Mouse (Mus musculus) forebrain, embryonic 15.5 days (tissue): ENCODE results near the gene Cspg4. TPM values are rescaled to one million over a fixed set of nuclear protein-coding genes. Genes with fewer than 3 reads are reported as not detected.

Experiments used
- ATAC-seq: fragments of 200-750 bp; cut with Nextera tagmentation; replicated peaks from 2 replicates; pipeline ENCODE4 v1.8.0; 2017; ENCODE audit warnings: mild to moderate bottlenecking, moderate TSS enrichment, moderate library complexity
- H3K27ac ChIP-seq: fragments of 300-500 bp; sonication (generic); replicated peaks from 2 replicates; pipeline ENCODE4 v1.5.1; 2015; ENCODE audit warnings: mild to moderate bottlenecking, inconsistent platforms
- H3K27me3 ChIP-seq: fragments of 300-500 bp; sonication (generic); 2 replicates; pipeline ENCODE4 v1.6.1; 2015; ENCODE audit warnings: inconsistent platforms
- H3K36me3 ChIP-seq: fragments of 300-500 bp; sonication (generic); 2 replicates; pipeline ENCODE4 v1.6.1; 2015; ENCODE audit warnings: mild to moderate bottlenecking, inconsistent platforms
- H3K4me1 ChIP-seq: fragments of 300-500 bp; sonication (generic); 2 replicates; pipeline ENCODE4 v1.6.1; 2015; ENCODE audit warnings: inconsistent platforms
- H3K4me2 ChIP-seq: fragments of 300-500 bp; sonication (generic); replicated peaks from 2 replicates; pipeline ENCODE4 v1.6.1; 2015; ENCODE audit warnings: mild to moderate bottlenecking, inconsistent platforms
- H3K4me3 ChIP-seq: fragments of 300-500 bp; sonication (generic); 2 replicates; pipeline ENCODE4 v1.5.1; 2015; ENCODE audit warnings: mild to moderate bottlenecking, inconsistent platforms
- H3K9ac ChIP-seq: fragments of 300-500 bp; sonication (generic); replicated peaks from 2 replicates; pipeline ENCODE4 v1.6.1; 2015; ENCODE audit warnings: mild to moderate bottlenecking, inconsistent platforms
- H3K9me3 ChIP-seq: fragments of 300-500 bp; sonication (generic); 2 replicates; pipeline ENCODE4 v1.6.1; 2016; ENCODE audit warnings: inconsistent platforms
- WGBS: fragments of 180-500 bp; shearing (Covaris S2); methylation state at CpG from one replicate; pipeline ENCODE4 v1.1.7; 2015; ENCODE audit warnings: mixed read lengths; 5-methylcytosine and 5-hydroxymethylcytosine counted together
- polyA plus RNA-seq: library from polyadenylated mRNA; unstranded; fragments of >200 nt; fragmentation: Nextera tagmentation; extraction: Ambion mirVana; gene quantifications from 2 replicates; pipeline ENCODE4 v1.2.1, GENCODE M21; 2015

Cspg4 gene
- polyA plus RNA-seq, 1 experiment from 2014 or later: 5.1 TPM

- no peaks in the 10 kb centered on the region for H3K9me3 ChIP-seq
- H3K36me3 ChIP-seq: no peaks in the 10 kb centered on the region
- H3K27ac ChIP-seq: no peak overlapping the region
- no peak overlapping the region for H3K9ac ChIP-seq
- ATAC-seq: no peak
- H3K4me2 ChIP-seq: no peak overlapping the region
- 35% methylated on average over 7 of the region's 7 CpGs for WGBS
- H3K4me1 ChIP-seq: peaks cover 25% of the 10 kb centered on the region
- H3K27me3 ChIP-seq: no peaks in the 10 kb centered on the region
- no peak overlapping the region for H3K4me3 ChIP-seq
Observed at GRCm38 (mm10) chr9:56843679-56844188, 21.1 kb upstream of the Cspg4 start.

- ATAC-seq: no peak
- H3K27ac ChIP-seq: no peak overlapping the region
Observed at GRCm38 (mm10) chr9:56844644-56845043, 20.2 kb upstream of the Cspg4 start.

GRCm38 (mm10) chr9:56847523-56847922, 17.3 kb upstream of the Cspg4 start:
- H3K9me3 ChIP-seq: no peaks in the 10 kb centered on the region
- no peak overlapping the region for H3K4me3 ChIP-seq
- no peak overlapping the region for H3K9ac ChIP-seq
- no peaks in the 10 kb centered on the region for H3K36me3 ChIP-seq
- peaks cover 14% of the 10 kb centered on the region for H3K4me1 ChIP-seq
- H3K27me3 ChIP-seq: no peaks in the 10 kb centered on the region
- no peak overlapping the region for H3K4me2 ChIP-seq
- WGBS: 13% methylated on average over 3 of the region's 3 CpGs
- peak; percentile 52 for ATAC-seq
- H3K27ac ChIP-seq: no peak overlapping the region

More at GRCm38 (mm10) chr9:56844644-56845043, 20.2 kb upstream of the Cspg4 start:
- 64% methylated on average over 8 of the region's 8 CpGs for WGBS
- H3K27me3 ChIP-seq: no peaks in the 10 kb centered on the region
- no peak overlapping the region for H3K4me3 ChIP-seq
- no peak overlapping the region for H3K4me2 ChIP-seq
- H3K9me3 ChIP-seq: no peaks in the 10 kb centered on the region
- no peaks in the 10 kb centered on the region for H3K36me3 ChIP-seq
- no peak overlapping the region for H3K9ac ChIP-seq
- H3K4me1 ChIP-seq: peaks cover 25% of the 10 kb centered on the region

GRCm38 (mm10) chr9:56850128-56850904, 14.5 kb upstream of the Cspg4 start:
- Histone ChIP-seq H3K27ac (no peak overlapping the region), H3K4me1 (peaks cover 4% of the 10 kb centered on the region; the same call in 1 of the 2 replicates)

GRCm38 (mm10) chr9:56850905-56851252, 14.0 kb upstream of the Cspg4 start:
- Histone ChIP-seq H3K9ac (no peak overlapping the region), H3K4me3 (no peak overlapping the region), H3K9me3 (no peaks in the 10 kb centered on the region), H3K27ac (no peak overlapping the region), H3K4me1 (peaks cover 4% of the 10 kb centered on the region; the same call in 1 of the 2 replicates), H3K36me3 (no peaks in the 10 kb centered on the region), H3K4me2 (no peak overlapping the region), H3K27me3 (no peaks in the 10 kb centered on the region)
- no peak for ATAC-seq
- 87% methylated on average over 4 of the region's 4 CpGs for WGBS

More at GRCm38 (mm10) chr9:56850128-56850904, 14.5 kb upstream of the Cspg4 start:
- Histone ChIP-seq H3K36me3 (no peaks in the 10 kb centered on the region), H3K9ac (no peak overlapping the region), H3K27me3 (no peaks in the 10 kb centered on the region), H3K9me3 (no peaks in the 10 kb centered on the region), H3K4me3 (no peak overlapping the region), H3K4me2 (no peak overlapping the region)
- no peak for ATAC-seq
- WGBS: 79% methylated on average over 14 of the region's 14 CpGs

GRCm38 (mm10) chr9:56851778-56852177, 13.1 kb upstream of the Cspg4 start:
- Histone ChIP-seq H3K4me2 (no peak overlapping the region), H3K27ac (no peak overlapping the region), H3K4me3 (no peak overlapping the region), H3K4me1 (peaks cover 4% of the 10 kb centered on the region; the same call in 1 of the 2 replicates), H3K27me3 (no peaks in the 10 kb centered on the region), H3K9me3 (no peaks in the 10 kb centered on the region), H3K36me3 (no peaks in the 10 kb centered on the region), H3K9ac (no peak overlapping the region)
- ATAC-seq: no peak; the same call in 1 of the 2 replicates
- 36% methylated on average over 11 of the region's 11 CpGs for WGBS

GRCm38 (mm10) chr9:56857463-56857862, 7.4 kb upstream of the Cspg4 start:
- Histone ChIP-seq H3K9me3 (no peaks in the 10 kb centered on the region), H3K4me3 (no peak overlapping the region), H3K4me1 (no peaks in the 10 kb centered on the region), H3K9ac (no peak overlapping the region), H3K4me2 (no peak overlapping the region), H3K27ac (no peak overlapping the region), H3K36me3 (no peaks in the 10 kb centered on the region), H3K27me3 (no peaks in the 10 kb centered on the region)
- WGBS: 66% methylated on average over 3 of the region's 3 CpGs
- no peak for ATAC-seq

GRCm38 (mm10) chr9:56860035-56860434, 4.8 kb upstream of the Cspg4 start:
- Histone ChIP-seq H3K4me1 (peaks cover 13% of the 10 kb centered on the region), H3K27ac (no peak overlapping the region), H3K9ac (no peak overlapping the region), H3K27me3 (peaks cover 13% of the 10 kb centered on the region; the same call in 1 of the 2 replicates), H3K36me3 (no peaks in the 10 kb centered on the region), H3K4me2 (no peak overlapping the region), H3K4me3 (no peak overlapping the region), H3K9me3 (no peaks in the 10 kb centered on the region)
- WGBS: 87% methylated on average over 3 of the region's 3 CpGs
- no peak for ATAC-seq

- Histone ChIP-seq H3K27me3 (peaks cover 14% of the 10 kb centered on the region; the same call in 1 of the 2 replicates), H3K9me3 (no peaks in the 10 kb centered on the region), H3K36me3 (no peaks in the 10 kb centered on the region), H3K4me2 (no peak overlapping the region), H3K27ac (no peak overlapping the region), H3K9ac (no peak overlapping the region), H3K4me1 (peaks cover 14% of the 10 kb centered on the region), H3K4me3 (no peak overlapping the region)
- 70% methylated on average over 15 of the region's 15 CpGs for WGBS
- ATAC-seq: no peak
Observed at GRCm38 (mm10) chr9:56860486-56861269, 4.2 kb upstream of the Cspg4 start.

GRCm38 (mm10) chr9:56862863-56863262, 2.0 kb upstream of the Cspg4 start:
- H3K27me3 ChIP-seq: peaks cover 14% of the 10 kb centered on the region; the same call in 1 of the 2 replicates
- WGBS: 79% methylated on average over 2 of the region's 2 CpGs
- no peak for ATAC-seq
- H3K4me3 ChIP-seq: no peak overlapping the region
- H3K9me3 ChIP-seq: no peaks in the 10 kb centered on the region
- H3K4me1 ChIP-seq: peaks cover 17% of the 10 kb centered on the region
- H3K36me3 ChIP-seq: no peaks in the 10 kb centered on the region
- no peak overlapping the region for H3K27ac ChIP-seq
- no peak overlapping the region for H3K9ac ChIP-seq
- no peak overlapping the region for H3K4me2 ChIP-seq

- WGBS: 15% methylated on average over 3 of the region's 3 CpGs
- peak within 1 kb of the TSS; percentile 30 for H3K4me3 ChIP-seq
- peak within 1 kb of the TSS; percentile 26; the same call in 1 of the 2 replicates for H3K9ac ChIP-seq
Observed at GRCm38 (mm10) chr9:56864216-56864729, 560 bp upstream of the Cspg4 start, which contains the start of gene Odf3l1. Gene Odf3l1, minus strand, starts transcription at chr9:56864679.

More at GRCm38 (mm10) chr9:56864216-56864729, 560 bp upstream of the Cspg4 start, which contains the start of gene Odf3l1:
- ATAC-seq: no peak
- no peaks in the 10 kb centered on the region for H3K9me3 ChIP-seq
- H3K4me1 ChIP-seq: peaks cover 30% of the 10 kb centered on the region
- H3K36me3 ChIP-seq: no peaks in the 10 kb centered on the region
- no peak within 1 kb of the TSS for H3K27ac ChIP-seq
- peak within 1 kb of the TSS; percentile 40 for H3K4me2 ChIP-seq
- H3K27me3 ChIP-seq: peaks cover 14% of the 10 kb centered on the region; the same call in 1 of the 2 replicates
